Comparison of ENCODE assay signal across 7 mouse cellular contexts in the genomic region with DNA sequence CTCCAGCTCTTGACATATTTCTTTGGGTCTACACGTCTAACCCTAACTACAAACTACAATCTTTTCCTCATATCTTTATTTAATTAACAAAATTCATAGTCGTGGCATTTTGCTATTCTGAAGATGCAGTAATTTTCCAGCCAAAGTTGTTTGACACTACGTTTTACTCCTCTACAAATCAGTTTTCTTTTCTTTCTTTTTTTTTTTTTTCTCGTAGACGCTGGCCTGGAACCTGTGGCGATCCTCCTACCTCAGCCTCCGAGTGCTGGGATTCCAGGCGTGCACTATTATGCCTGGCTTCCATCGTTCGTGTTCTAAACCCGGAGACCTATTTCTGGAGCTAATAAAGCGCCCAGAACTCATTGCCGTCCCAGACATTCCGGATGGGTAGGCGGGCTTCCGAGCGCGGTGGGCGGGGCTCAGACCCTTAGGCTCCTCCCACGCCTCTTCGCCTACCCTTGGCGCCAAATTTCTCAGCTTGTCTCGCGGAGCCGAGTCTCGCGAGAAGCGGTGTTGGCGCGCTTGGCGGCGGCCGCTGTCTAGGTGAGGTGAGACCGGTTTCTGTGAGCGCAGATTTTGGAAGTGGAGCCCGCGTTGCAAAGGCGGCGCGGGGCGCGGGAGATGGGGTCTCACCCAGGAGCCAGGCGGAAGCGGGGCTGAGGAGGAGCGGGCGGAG. TPM values are rescaled to one million over a fixed set of nuclear protein-coding genes. Genes with fewer than 3 reads are reported as not detected.
DNase-seq lines count a peak whose midpoint lies in the region; ATAC-seq and TF ChIP-seq lines count a peak whose summit lies in the region.

A gene (plus strand): TSS at position 477 of the 676 bp plus-strand sequence.

- TF ChIP-seq POLR2A in small intestine, adult 2 months (IDR thresholded peaks at IDR 0.05; ENCODE audit: low read depth, low read length): peak; percentile 52; the same call in 1 of the 2 replicates

- peak; percentile 98 for DNase-seq in adrenal gland, postnatal 10 days
- DNase-seq in embryonic facial prominence, embryonic 10.5 days (ENCODE audit: low spot score): peak; percentile 97
- DNase-seq in gonadal fat pad, adult 2 months (ENCODE audit: low read depth): peak; percentile 33
- DNase-seq in left cerebral cortex, postnatal 4 days: peak; percentile 95

- 3% methylated on average over 46 of the region's 46 CpGs for WGBS in embryonic facial prominence, embryonic 10.5 days
- 1% methylated on average over 46 of the region's 46 CpGs for WGBS in intestine, postnatal 0 days
- WGBS in midbrain, embryonic 12.5 days: 3% methylated on average over 46 of the region's 46 CpGs
- WGBS in small intestine, adult 2 months: under 1% methylated on average over 46 of the region's 46 CpGs

- intact Hi-C loops in left cerebral cortex, postnatal 4 days (cut with DNase I): no loop called here

- H3K4me1 ChIP-seq in embryonic facial prominence, embryonic 10.5 days: peaks cover 10% of the 10 kb centered on the region
- H3K4me1 ChIP-seq in intestine, postnatal 0 days (replicated peaks; ENCODE audit: control insufficient read depth, insufficient read depth, low read length): no peaks in the 10 kb centered on the region
- H3K4me1 ChIP-seq in midbrain, embryonic 12.5 days: peaks cover 10% of the 10 kb centered on the region
- peaks cover 3% of the 10 kb centered on the region; the same call in 1 of the 2 replicates for H3K4me1 ChIP-seq in small intestine, adult 2 months (ENCODE audit: control insufficient read depth, insufficient read depth, insufficient read length, low read length)

- no peaks in the 10 kb centered on the region for H3K27me3 ChIP-seq in embryonic facial prominence, embryonic 10.5 days (replicated peaks; ENCODE audit: low read depth, poor library complexity, severe bottlenecking)
- no peaks in the 10 kb centered on the region for H3K27me3 ChIP-seq in intestine, postnatal 0 days (replicated peaks; ENCODE audit: control insufficient read depth, insufficient read depth, low read length)
- H3K27me3 ChIP-seq in midbrain, embryonic 12.5 days: no peaks in the 10 kb centered on the region
- H3K27me3 ChIP-seq in small intestine, adult 2 months (ENCODE audit: control insufficient read depth, insufficient read depth, low read length): no peaks in the 10 kb centered on the region

- peak within 1 kb of the TSS; percentile 83 for H3K4me2 ChIP-seq in intestine, postnatal 0 days (replicated peaks; ENCODE audit: low read depth)
- peak within 1 kb of the TSS; percentile 69 for H3K4me2 ChIP-seq in midbrain, embryonic 12.5 days (replicated peaks)

- peak within 1 kb of the TSS; percentile 93 for H3K4me3 ChIP-seq in embryonic facial prominence, embryonic 10.5 days
- peak within 1 kb of the TSS; percentile 76 for H3K4me3 ChIP-seq in intestine, postnatal 0 days (ENCODE audit: low read depth, low read length)
- H3K4me3 ChIP-seq in midbrain, embryonic 12.5 days: peak within 1 kb of the TSS; percentile 72
- peak within 1 kb of the TSS; percentile 98 for H3K4me3 ChIP-seq in small intestine, adult 2 months (ENCODE audit: low read depth, low read length)

- peak within 1 kb of the TSS; percentile 77 for H3K9ac ChIP-seq in intestine, postnatal 0 days (ENCODE audit: low read depth, low read length)
- peak within 1 kb of the TSS; percentile 88 for H3K9ac ChIP-seq in midbrain, embryonic 12.5 days (replicated peaks)

- no peaks in the 10 kb centered on the region for H3K9me3 ChIP-seq in embryonic facial prominence, embryonic 10.5 days
- no peaks in the 10 kb centered on the region for H3K9me3 ChIP-seq in intestine, postnatal 0 days (ENCODE audit: control insufficient read depth)
- H3K9me3 ChIP-seq in midbrain, embryonic 12.5 days: no peaks in the 10 kb centered on the region

- H3K36me3 ChIP-seq in embryonic facial prominence, embryonic 10.5 days (replicated peaks): peaks cover 23% of the 10 kb centered on the region
- no peaks in the 10 kb centered on the region for H3K36me3 ChIP-seq in intestine, postnatal 0 days (ENCODE audit: control insufficient read depth, insufficient read depth)
- H3K36me3 ChIP-seq in midbrain, embryonic 12.5 days: no peaks in the 10 kb centered on the region
- H3K36me3 ChIP-seq in small intestine, adult 2 months (ENCODE audit: control insufficient read depth, insufficient read depth, low read length): no peaks in the 10 kb centered on the region

- no peak for TF ChIP-seq CTCF in intestine, postnatal 0 days (IDR thresholded peaks at IDR 0.05; ENCODE audit: low read depth)
- no peak for TF ChIP-seq CTCF in small intestine, adult 2 months (IDR thresholded peaks at IDR 0.05; ENCODE audit: extremely low read depth, insufficient read length, insufficient replicate concordance, low read depth, low read length)

- ATAC-seq in intestine, postnatal 0 days: peak; percentile 87
- peak; percentile 94 for ATAC-seq in midbrain, embryonic 12.5 days (ENCODE audit: low FRiP score, low read depth)

- peak within 1 kb of the TSS; percentile 99 for H3K27ac ChIP-seq in embryonic facial prominence, embryonic 10.5 days (replicated peaks)
- H3K27ac ChIP-seq in intestine, postnatal 0 days (ENCODE audit: low read depth, low read length): peak within 1 kb of the TSS; percentile 63; the same call in 1 of the 2 replicates
- H3K27ac ChIP-seq in midbrain, embryonic 12.5 days (replicated peaks): peak within 1 kb of the TSS; percentile 81
- H3K27ac ChIP-seq in small intestine, adult 2 months (ENCODE audit: insufficient read depth, low read depth, low read length): 0 out of 2 replicates have a peak within 1 kb of the TSS, but pooled peaks have one; percentile 13

RNA-seq across cellular contexts. Expression of the gene that starts here (rescaled TPM):
- total RNA-seq in adrenal gland, postnatal 10 days (2021): 10 to 100 TPM; 34.1 to 50.3 TPM
- 269 and 272 TPM in 2 replicates for polyA plus RNA-seq in embryonic facial prominence, embryonic 10.5 days (2016; fragmentation: Nextera tagmentation; extraction: Ambion mirVana)
- polyA plus RNA-seq in gonadal fat pad, adult 2 months (2012; rRNA removed): 8.1 and 9.0 TPM in 2 replicates
- 65.7 and 69.8 TPM in 2 replicates for polyA plus RNA-seq in intestine, postnatal 0 days (2015; fragmentation: Nextera tagmentation; extraction: Ambion mirVana)
- total RNA-seq in left cerebral cortex, postnatal 4 days (2021): 10 to 100 TPM; 25.1 to 25.2 TPM
- polyA plus RNA-seq in midbrain, embryonic 12.5 days (2016; fragmentation: Nextera tagmentation; extraction: Ambion mirVana): 202 and 203 TPM in 2 replicates
- 0.29 and 0.35 TPM in 2 replicates for polyA plus RNA-seq in small intestine, adult 2 months (2012; rRNA removed)

Comparison
In these comparisons a context has a peak if more than half of its experiments do, and no peak if none do; other contexts are left out.
1. Peak in every context shown above with its lines: DNase-seq, ATAC-seq, H3K4me3 ChIP-seq and H3K27ac ChIP-seq.
2. DNase-seq: peak in every context shown above with its lines; median percentile 98 in adrenal gland, postnatal 10 days; 97 in embryonic facial prominence, embryonic 10.5 days; 95 in left cerebral cortex, postnatal 4 days; 33 in gonadal fat pad, adult 2 months.
3. H3K27ac ChIP-seq: peak in every context shown above with its lines; median percentile 99 in embryonic facial prominence, embryonic 10.5 days; 81 in midbrain, embryonic 12.5 days; 63 in intestine, postnatal 0 days; 13 in small intestine, adult 2 months.